Mouse (Mus musculus): ENCODE measurements around the gene Tesk1.

DNA sequence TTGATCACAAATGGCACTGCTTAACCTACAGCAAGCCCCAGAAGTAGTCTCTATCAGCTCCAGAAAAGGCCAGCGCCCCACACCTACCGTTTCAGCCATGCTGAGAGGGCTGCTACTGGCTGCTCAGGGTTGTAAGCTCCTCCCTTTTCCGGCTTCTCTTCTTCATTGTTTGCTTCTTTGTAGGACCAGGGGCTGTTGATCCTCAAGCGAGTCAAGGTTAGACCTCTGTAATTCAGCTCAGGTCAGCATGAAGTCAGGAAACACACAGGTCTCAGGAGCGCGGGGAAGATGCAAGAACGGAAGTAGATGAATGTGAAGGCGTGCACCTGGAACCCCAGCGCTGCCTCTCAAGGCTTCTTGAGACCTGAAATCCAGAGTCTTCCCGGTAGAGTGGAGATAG is 37.0 kb upstream of the Tesk1 start:
- TF ChIP-seq CTCF (IDR thresholded peaks at IDR 0.05; ENCODE audit: borderline replicate concordance, control insufficient read depth, extremely low read depth, insufficient read depth, low read length, poor library complexity) = no peak
- no peak for TF ChIP-seq POLR2A (IDR thresholded peaks at IDR 0.05; ENCODE audit: control insufficient read depth, extremely low read depth, insufficient read depth, low read length, poor library complexity)
